Mouse (Mus musculus) G1E (cell line): Measurements from ENCODE around the gene 1700086D15Rik. TPM values are rescaled to one million over a fixed set of nuclear protein-coding genes. Genes with fewer than 3 reads are reported as not detected.

ENCODE experiments used
- ATAC-seq: 2 replicates; pipeline ENCODE4 v1.8.0; 2016; ENCODE audit warnings: mild to moderate bottlenecking; ENCODE audit not compliant: insufficient number of reproducible peaks, poor library complexity, low FRiP score, severe bottlenecking; ENCODE audit errors: extremely low read depth
- DNase-seq: peaks from one replicate; pipeline ENCODE4 v3.0.0; 2012; ENCODE audit warnings: low spot score
- H3K27me3 ChIP-seq: 2 replicates; pipeline ENCODE4 v1.6.1; 2012; ENCODE audit warnings: mild to moderate bottlenecking, low read length, inconsistent platforms; ENCODE audit not compliant: insufficient read depth
- H3K36me3 ChIP-seq: replicated peaks from 2 replicates; pipeline ENCODE3; 2012; ENCODE audit warnings: mild to moderate bottlenecking, inconsistent platforms
- H3K4me1 ChIP-seq: 2 replicates; pipeline ENCODE4 v1.6.1; 2012; ENCODE audit warnings: low read depth, low read length, inconsistent platforms, mixed read lengths; ENCODE audit not compliant: insufficient read depth
- H3K4me3 ChIP-seq: 2 replicates; pipeline ENCODE4 v1.5.1; 2012; ENCODE audit warnings: low read depth, mild to moderate bottlenecking, inconsistent platforms, low read length, moderate library complexity, mixed read lengths
- H3K9me3 ChIP-seq: replicated peaks from 2 replicates; pipeline ENCODE4 v1.6.1; 2012; ENCODE audit warnings: inconsistent platforms
- CTCF ChIP-seq: IDR thresholded peaks from 2 replicates; pipeline ENCODE4 v1.5.1; 2012; ENCODE audit warnings: low read depth, low read length, inconsistent platforms, mixed read lengths
- GATA1 ChIP-seq: IDR thresholded peaks from 2 replicates; pipeline ENCODE4 v1.6.1; 2012; ENCODE audit warnings: borderline replicate concordance, low read length, inconsistent platforms, mixed read lengths
- GATA2 ChIP-seq: IDR thresholded peaks from 2 replicates; pipeline ENCODE4 v1.6.1; 2012; ENCODE audit warnings: low read depth, low read length, inconsistent platforms, borderline replicate concordance
- POLR2AphosphoS5 ChIP-seq: IDR thresholded peaks from 2 replicates; pipeline ENCODE4 v1.6.1; 2012; ENCODE audit warnings: low read depth, low read length, inconsistent platforms; ENCODE audit not compliant: insufficient replicate concordance
- TAL1 ChIP-seq: conservative IDR thresholded peaks from 2 replicates; pipeline ENCODE4 v1.6.1; 2012; ENCODE audit warnings: low read depth, low read length, inconsistent platforms, mixed read lengths
- polyA plus RNA-seq: library from polyadenylated mRNA; stranded (reverse); fragments of >175 nt; gene quantifications from 2 replicates; pipeline ENCODE4 v1.2.3, GENCODE M21; 2012
- total RNA-seq, 2 experiments: library from RNA; stranded (forward) in 1 of 2; stranded (reverse) in 1 of 2; fragments of 200-1000 nt in 1 of 2; fragments of >200 nt in 1 of 2; fragmentation: Nextera tagmentation in 1 of 2; gene quantifications; 2 replicates each; pipeline ENCODE4 v1.2.3; 2014 to 2017

The 1700086D15Rik gene
- total and polyA plus RNA-seq, 3 experiments, result 0.11 TPM; not detected in 2

GRCm38 (mm10) chr11:65124913-65125418 is 34.7 kb downstream of the 1700086D15Rik start:
- no peak for TF ChIP-seq GATA2
- TF ChIP-seq TAL1, result no peak
- no peak for TF ChIP-seq POLR2AphosphoS5
- no peak for TF ChIP-seq GATA1
- no peak for TF ChIP-seq CTCF
- ATAC-seq (no peak), DNase-seq (no peak)
- Histone ChIP-seq H3K36me3 (no peaks in the 10 kb centered on the region), H3K4me1 (peaks cover 3% of the 10 kb centered on the region; the same call in 1 of the 2 replicates), H3K27me3 (no peaks in the 10 kb centered on the region), H3K9me3 (no peaks in the 10 kb centered on the region), H3K4me3 (no peak overlapping the region)

- no peaks in the 10 kb centered on the region for H3K4me1 ChIP-seq
- ATAC-seq (no peak), DNase-seq (no peak)
- no peaks in the 10 kb centered on the region for H3K9me3 ChIP-seq
- no peak overlapping the region for H3K4me3 ChIP-seq
- no peaks in the 10 kb centered on the region for H3K36me3 ChIP-seq
- TF ChIP-seq GATA1 (no peak), TAL1 (no peak), POLR2AphosphoS5 (no peak), GATA2 (no peak), CTCF (no peak)
- H3K27me3 ChIP-seq, result no peaks in the 10 kb centered on the region
These were observed 39.4 kb downstream of the 1700086D15Rik start for GRCm38 (mm10) chr11:65120276-65120675.

DNA sequence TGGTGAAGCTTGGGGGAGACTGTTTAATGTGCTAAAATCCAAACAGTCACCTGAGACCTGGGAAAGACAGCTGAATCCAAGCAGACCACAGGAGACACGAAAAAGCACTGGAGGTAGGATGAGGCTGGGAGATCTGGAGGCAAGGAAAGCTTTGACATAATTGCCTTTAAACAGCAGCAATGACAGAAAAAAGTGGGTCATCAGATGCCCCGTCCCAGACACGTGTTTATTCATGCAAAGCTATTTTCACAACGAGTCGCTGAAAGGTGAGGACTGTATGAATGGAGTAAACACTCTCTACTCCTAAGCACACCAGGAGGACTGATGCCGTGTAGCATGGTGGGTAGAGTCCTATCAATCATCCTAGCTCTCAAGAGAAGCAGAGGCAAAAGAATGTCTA is 43.9 kb downstream of the 1700086D15Rik start:
- H3K4me1 ChIP-seq, result no peaks in the 10 kb centered on the region
- no peak for TF ChIP-seq GATA2
- no peak for TF ChIP-seq CTCF
- TF ChIP-seq TAL1, result no peak
- no peak for TF ChIP-seq GATA1
- TF ChIP-seq POLR2AphosphoS5, result no peak
- H3K4me3 ChIP-seq, result no peak overlapping the region
- ATAC-seq (no peak), DNase-seq (no peak)
- no peaks in the 10 kb centered on the region for H3K36me3 ChIP-seq
- no peaks in the 10 kb centered on the region for H3K27me3 ChIP-seq
- H3K9me3 ChIP-seq, result no peaks in the 10 kb centered on the region

DNA sequence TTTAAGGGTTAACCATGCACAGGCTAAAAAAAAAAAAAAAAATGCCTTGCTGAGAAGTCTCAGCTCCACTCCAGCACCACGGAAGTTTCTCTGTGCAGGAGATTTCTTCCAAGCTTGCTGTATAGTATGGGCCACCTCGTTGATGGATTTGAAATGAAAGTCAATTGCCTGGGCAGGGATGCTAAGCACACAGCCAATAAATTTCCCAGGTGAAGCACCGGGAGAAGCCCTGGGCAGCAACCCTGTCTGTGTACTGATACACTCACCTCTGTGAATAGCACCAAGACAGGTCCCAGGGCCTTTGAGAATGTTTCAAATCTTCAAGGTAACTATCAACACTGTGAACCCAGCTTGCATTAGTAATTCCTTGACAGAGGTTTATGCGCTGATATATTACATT is 47.6 kb downstream of the 1700086D15Rik start:
- ATAC-seq (no peak), DNase-seq (no peak)
- Histone ChIP-seq H3K27me3 (no peaks in the 10 kb centered on the region), H3K9me3 (no peaks in the 10 kb centered on the region), H3K4me3 (no peak overlapping the region), H3K36me3 (no peaks in the 10 kb centered on the region), H3K4me1 (no peaks in the 10 kb centered on the region)
- TF ChIP-seq CTCF, result no peak
- TF ChIP-seq POLR2AphosphoS5, result no peak
- no peak for TF ChIP-seq GATA2
- TF ChIP-seq GATA1, result no peak
- TF ChIP-seq TAL1, result no peak

- TF ChIP-seq GATA1 (no peak), CTCF (no peak), POLR2AphosphoS5 (no peak), TAL1 (no peak), GATA2 (no peak)
- no peak overlapping the region for H3K4me3 ChIP-seq
- no peaks in the 10 kb centered on the region for H3K27me3 ChIP-seq
- ATAC-seq (no peak), DNase-seq (no peak)
- H3K36me3 ChIP-seq, result no peaks in the 10 kb centered on the region
- H3K4me1 ChIP-seq, result no peaks in the 10 kb centered on the region
- no peaks in the 10 kb centered on the region for H3K9me3 ChIP-seq
These were observed 48.0 kb downstream of the 1700086D15Rik start for GRCm38 (mm10) chr11:65111651-65112050.

DNA sequence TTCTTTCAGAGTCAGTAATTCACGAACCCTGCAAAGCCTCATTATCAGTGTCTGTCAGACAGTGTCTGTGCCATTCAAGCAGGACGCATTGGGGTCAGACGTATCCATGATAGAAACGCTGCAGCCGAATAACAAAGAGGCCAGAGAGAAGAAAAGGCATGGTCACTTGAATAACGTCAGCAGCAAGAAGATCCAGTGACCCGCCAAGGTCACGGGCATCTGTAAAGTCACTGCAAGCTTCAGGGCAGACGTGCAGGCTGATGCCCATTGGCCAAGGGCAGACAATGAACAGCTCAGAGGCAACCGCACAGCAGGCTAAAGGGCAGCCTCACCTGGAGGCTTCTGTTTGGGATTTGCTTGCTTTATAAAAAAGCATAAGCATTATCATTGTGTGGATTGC is 49.6 kb downstream of the 1700086D15Rik start:
- TF ChIP-seq GATA2 (no peak), TAL1 (no peak)
- H3K27me3 ChIP-seq, result no peaks in the 10 kb centered on the region
- no peaks in the 10 kb centered on the region for H3K4me1 ChIP-seq
- H3K9me3 ChIP-seq, result no peaks in the 10 kb centered on the region
- H3K36me3 ChIP-seq, result no peaks in the 10 kb centered on the region
- ATAC-seq (no peak), DNase-seq (no peak)
- H3K4me3 ChIP-seq, result no peak overlapping the region
